Mouse (Mus musculus): ENCODE measurements around the gene Dst. TPM values are rescaled to one million over a fixed set of nuclear protein-coding genes. Genes with fewer than 3 reads are reported as not detected.
A peak's percentile ranks its signal among the peaks of the same experiment; 100 is the strongest.

Dst gene
- polyA plus RNA-seq, 1 experiment from 2014 or later: 44.5 TPM

- Histone ChIP-seq H3K9me3 (replicated peaks) (no peaks in the 10 kb centered on the region), H3K36me3 (peaks cover 8% of the 10 kb centered on the region; the same call in 1 of the 2 replicates), H3K4me2 (replicated peaks) (no peak overlapping the region), H3K27me3 (no peaks in the 10 kb centered on the region), H3K9ac (no peak overlapping the region), H3K27ac (no peak overlapping the region), H3K4me3 (no peak overlapping the region), H3K4me1 (no peaks in the 10 kb centered on the region; the same call in none of the 2 replicates)
- WGBS: 88% methylated on average over 10 of the region's 10 CpGs
- no peak for ATAC-seq (ENCODE audit: low FRiP score)
Measured at GRCm38 (mm10) chr1:34157702-34158101, 249.7 kb downstream of the Dst start.

GRCm38 (mm10) chr1:34158822-34159221 is 250.8 kb downstream of the Dst start:
- ATAC-seq (ENCODE audit: low FRiP score): peak; percentile 75

GRCm38 (mm10) chr1:34159898-34160297 is 251.9 kb downstream of the Dst start:
- WGBS: 89% methylated on average over 7 of the region's 7 CpGs
- Histone ChIP-seq H3K9ac (no peak overlapping the region), H3K27me3 (no peaks in the 10 kb centered on the region), H3K27ac (no peak overlapping the region), H3K36me3 (peaks cover 13% of the 10 kb centered on the region), H3K4me2 (replicated peaks) (no peak overlapping the region), H3K9me3 (replicated peaks) (no peaks in the 10 kb centered on the region), H3K4me3 (no peak overlapping the region), H3K4me1 (no peaks in the 10 kb centered on the region; the same call in none of the 2 replicates)
- ATAC-seq (ENCODE audit: low FRiP score): no peak

More at GRCm38 (mm10) chr1:34158822-34159221, 250.8 kb downstream of the Dst start:
- Histone ChIP-seq H3K9me3 (replicated peaks) (no peaks in the 10 kb centered on the region), H3K4me1 (no peaks in the 10 kb centered on the region; the same call in none of the 2 replicates), H3K27me3 (no peaks in the 10 kb centered on the region), H3K9ac (no peak overlapping the region), H3K36me3 (peaks cover 5% of the 10 kb centered on the region; the same call in 1 of the 2 replicates), H3K4me3 (no peak overlapping the region), H3K4me2 (replicated peaks) (no peak overlapping the region), H3K27ac (no peak overlapping the region)
- WGBS: 51% methylated on average over 11 of the region's 11 CpGs

GRCm38 (mm10) chr1:34164616-34165295 is 256.7 kb downstream of the Dst start:
- peak; percentile 80 for ATAC-seq (ENCODE audit: low FRiP score)
- 67% methylated on average over 14 of the region's 14 CpGs for WGBS
- Histone ChIP-seq H3K9ac (no peak overlapping the region), H3K36me3 (peaks cover 43% of the 10 kb centered on the region), H3K9me3 (replicated peaks) (no peaks in the 10 kb centered on the region), H3K4me2 (replicated peaks) (no peak overlapping the region), H3K4me3 (no peak overlapping the region), H3K4me1 (no peaks in the 10 kb centered on the region), H3K27ac (no peak overlapping the region), H3K27me3 (no peaks in the 10 kb centered on the region)

- H3K4me3 ChIP-seq: no peak overlapping the region
- H3K9me3 ChIP-seq (replicated peaks): no peaks in the 10 kb centered on the region
- H3K4me1 ChIP-seq: no peaks in the 10 kb centered on the region
- peaks cover 55% of the 10 kb centered on the region for H3K36me3 ChIP-seq
- H3K27ac ChIP-seq: no peak overlapping the region
- H3K9ac ChIP-seq: no peak overlapping the region
- no peak for ATAC-seq (ENCODE audit: low FRiP score)
- no peak overlapping the region for H3K4me2 ChIP-seq (replicated peaks)
- 96% methylated on average over 4 of the region's 4 CpGs for whole genome bisulfite sequencing
- no peaks in the 10 kb centered on the region for H3K27me3 ChIP-seq
Measured at GRCm38 (mm10) chr1:34165926-34166325, 257.9 kb downstream of the Dst start.

GRCm38 (mm10) chr1:34167151-34168057 is 259.4 kb downstream of the Dst start:
- 88% methylated on average over 19 of the region's 19 CpGs for WGBS

GRCm38 (mm10) chr1:34169086-34169485 is 261.1 kb downstream of the Dst start:
- H3K27ac ChIP-seq: no peak overlapping the region
- H3K4me1 ChIP-seq: no peaks in the 10 kb centered on the region
- peaks cover 79% of the 10 kb centered on the region for H3K36me3 ChIP-seq
- no peaks in the 10 kb centered on the region for H3K27me3 ChIP-seq
- no peak overlapping the region for H3K9ac ChIP-seq
- ATAC-seq (ENCODE audit: low FRiP score): no peak
- H3K4me2 ChIP-seq (replicated peaks): no peak overlapping the region
- H3K9me3 ChIP-seq (replicated peaks): no peaks in the 10 kb centered on the region
- 92% methylated on average over 12 of the region's 12 CpGs for WGBS
- H3K4me3 ChIP-seq: no peak overlapping the region

More at GRCm38 (mm10) chr1:34167151-34168057, 259.4 kb downstream of the Dst start:
- Histone ChIP-seq H3K36me3 (peaks cover 68% of the 10 kb centered on the region), H3K27ac (no peak overlapping the region), H3K4me1 (no peaks in the 10 kb centered on the region), H3K4me3 (no peak overlapping the region), H3K27me3 (no peaks in the 10 kb centered on the region), H3K9ac (no peak overlapping the region), H3K9me3 (replicated peaks) (no peaks in the 10 kb centered on the region), H3K4me2 (replicated peaks) (no peak overlapping the region)
- no peak for ATAC-seq (ENCODE audit: low FRiP score)

- no peaks in the 10 kb centered on the region for H3K4me1 ChIP-seq
- H3K4me2 ChIP-seq (replicated peaks): no peak overlapping the region
- no peak overlapping the region for H3K9ac ChIP-seq
- WGBS: 95% methylated on average over 15 of the region's 15 CpGs
- H3K36me3 ChIP-seq: peaks cover 80% of the 10 kb centered on the region
- H3K4me3 ChIP-seq: no peak overlapping the region
- no peaks in the 10 kb centered on the region for H3K27me3 ChIP-seq
- no peak for ATAC-seq (ENCODE audit: low FRiP score)
- H3K9me3 ChIP-seq (replicated peaks): no peaks in the 10 kb centered on the region
- H3K27ac ChIP-seq: no peak overlapping the region
Measured at GRCm38 (mm10) chr1:34174517-34174916, 266.5 kb downstream of the Dst start.

- H3K27me3 ChIP-seq: no peaks in the 10 kb centered on the region
- no peaks in the 10 kb centered on the region for H3K9me3 ChIP-seq (replicated peaks)
- no peaks in the 10 kb centered on the region for H3K4me1 ChIP-seq
- no peak overlapping the region for H3K27ac ChIP-seq
- H3K4me3 ChIP-seq: no peak overlapping the region
- no peak overlapping the region for H3K4me2 ChIP-seq (replicated peaks)
- peaks cover 80% of the 10 kb centered on the region for H3K36me3 ChIP-seq
- no peak overlapping the region for H3K9ac ChIP-seq
- WGBS: 86% methylated on average over 8 of the region's 8 CpGs
- ATAC-seq (ENCODE audit: low FRiP score): no peak
Measured at GRCm38 (mm10) chr1:34174961-34175360, 266.9 kb downstream of the Dst start.

GRCm38 (mm10) chr1:34178022-34178727 is 270.1 kb downstream of the Dst start:
- H3K27me3 ChIP-seq: no peaks in the 10 kb centered on the region
- H3K4me2 ChIP-seq (replicated peaks): no peak overlapping the region
- H3K27ac ChIP-seq: no peak overlapping the region
- peaks cover 61% of the 10 kb centered on the region for H3K36me3 ChIP-seq
- H3K4me1 ChIP-seq: peaks cover 12% of the 10 kb centered on the region
- no peak for ATAC-seq (ENCODE audit: low FRiP score)
- H3K9ac ChIP-seq: no peak overlapping the region
- H3K4me3 ChIP-seq: no peak overlapping the region
- 91% methylated on average over 41 of the region's 41 CpGs for WGBS
- no peaks in the 10 kb centered on the region for H3K9me3 ChIP-seq (replicated peaks)

- Histone ChIP-seq H3K27me3 (no peaks in the 10 kb centered on the region), H3K36me3 (peaks cover 48% of the 10 kb centered on the region)
- 97% methylated on average over 19 of the region's 19 CpGs for WGBS
Measured at GRCm38 (mm10) chr1:34179756-34180155, 271.7 kb downstream of the Dst start.

More at GRCm38 (mm10) chr1:34179756-34180155, 271.7 kb downstream of the Dst start:
- Histone ChIP-seq H3K4me2 (replicated peaks) (no peak overlapping the region), H3K9ac (no peak overlapping the region), H3K9me3 (replicated peaks) (no peaks in the 10 kb centered on the region), H3K4me1 (peaks cover 21% of the 10 kb centered on the region), H3K4me3 (no peak overlapping the region), H3K27ac (no peak overlapping the region)
- no peak for ATAC-seq (ENCODE audit: low FRiP score)

Data from hindbrain, embryonic 12.5 days (tissue).